Mouse (Mus musculus) cerebellum, adult 2 months (tissue): ENCODE measurements around the gene Lactb. TPM values are rescaled to one million over a fixed set of nuclear protein-coding genes. Genes with fewer than 3 reads are reported as not detected.
A peak's percentile ranks its signal among the peaks of the same experiment; 100 is the strongest.
"Not testable (repeated sequence)": the region's sequence is repeated elsewhere in the genome, so short reads cannot be mapped to it uniquely, and the experiment has no call there.

Experiments used
- DNase-seq, 2 experiments: peaks; one replicate each; pipeline ENCODE4 v3.0.0; 2021
- H3K27ac ChIP-seq: fragments of 200-500 bp; 2 replicates; pipeline ENCODE4 v1.5.1; 2012; ENCODE audit warnings: low read length, control low read depth, inconsistent platforms; ENCODE audit not compliant: insufficient read depth
- H3K27me3 ChIP-seq: fragments of 200-500 bp; 2 replicates; pipeline ENCODE4 v1.6.1; 2012; ENCODE audit warnings: inconsistent platforms, mild to moderate bottlenecking, low read length, moderate library complexity; ENCODE audit not compliant: control insufficient read depth, insufficient read depth
- H3K4me1 ChIP-seq: fragments of 200-500 bp; 2 replicates; pipeline ENCODE4 v1.6.1; 2011; ENCODE audit warnings: low read length; ENCODE audit not compliant: control insufficient read depth, insufficient read depth
- H3K4me3 ChIP-seq: fragments of 200-500 bp; replicated peaks from 2 replicates; pipeline ENCODE3; 2011; ENCODE audit warnings: mild to moderate bottlenecking, low read depth, low read length, control low read depth; ENCODE audit not compliant: insufficient read depth
- CTCF ChIP-seq: fragments of 200-500 bp; IDR thresholded peaks from 2 replicates; pipeline ENCODE4 v1.5.1; 2011; ENCODE audit warnings: low read depth, mild to moderate bottlenecking, control low read depth, low read length, moderate library complexity, borderline replicate concordance; ENCODE audit not compliant: insufficient read depth
- POLR2A ChIP-seq: fragments of 200-500 bp; IDR thresholded peaks from 2 replicates; pipeline ENCODE4 v1.6.1; 2011; ENCODE audit warnings: low read length, control low read depth, borderline replicate concordance; ENCODE audit not compliant: insufficient read depth
- WGBS: fragments of 180-500 bp; shearing (Covaris S2); methylation state at CpG from one replicate; pipeline ENCODE4 v1.1.7; 2018; 5-methylcytosine and 5-hydroxymethylcytosine counted together
- polyA plus RNA-seq: library from polyadenylated mRNA; depleted of rRNA; stranded (reverse); fragments of >200 nt; gene quantifications from 2 replicates; pipeline ENCODE4 v1.2.3, GENCODE M21; 2012

Gene Lactb
- polyA plus RNA-seq, 1 experiment = 13.2 TPM

DNA sequence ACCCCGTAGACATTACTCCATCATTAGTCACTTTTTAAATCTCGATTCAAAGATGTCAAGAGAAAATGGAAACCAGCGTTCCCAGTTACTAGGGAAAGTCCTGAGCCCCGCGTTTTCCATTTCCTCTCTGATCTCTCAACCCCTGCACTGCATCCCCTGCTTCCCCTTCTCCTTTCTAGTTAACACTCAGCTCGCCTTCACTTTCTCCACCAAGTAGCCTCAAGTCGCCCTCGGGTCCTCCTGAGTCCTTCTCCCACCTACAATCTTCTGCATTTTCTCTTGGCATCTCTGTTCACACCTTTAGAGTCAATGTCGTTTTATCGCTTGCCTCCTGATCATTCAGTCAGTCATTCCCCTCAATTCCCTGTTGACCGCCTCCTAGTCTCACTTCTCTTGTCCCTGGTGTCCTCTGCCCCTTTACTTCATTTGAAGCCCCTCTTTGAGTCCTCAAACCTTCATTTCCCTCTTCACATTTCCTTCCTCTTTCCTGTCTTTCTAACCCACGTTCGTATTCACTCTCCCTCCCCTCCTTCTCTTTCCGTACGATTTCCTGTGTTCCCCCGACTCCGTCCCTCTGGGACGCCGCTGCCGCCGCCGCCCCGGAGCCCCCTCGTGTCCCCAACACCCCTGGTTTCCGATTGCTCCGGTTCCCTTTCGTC is 56.5 kb downstream of the Lactb start:
- 4% methylated on average over 27 of the region's 27 CpGs for WGBS

DNA sequence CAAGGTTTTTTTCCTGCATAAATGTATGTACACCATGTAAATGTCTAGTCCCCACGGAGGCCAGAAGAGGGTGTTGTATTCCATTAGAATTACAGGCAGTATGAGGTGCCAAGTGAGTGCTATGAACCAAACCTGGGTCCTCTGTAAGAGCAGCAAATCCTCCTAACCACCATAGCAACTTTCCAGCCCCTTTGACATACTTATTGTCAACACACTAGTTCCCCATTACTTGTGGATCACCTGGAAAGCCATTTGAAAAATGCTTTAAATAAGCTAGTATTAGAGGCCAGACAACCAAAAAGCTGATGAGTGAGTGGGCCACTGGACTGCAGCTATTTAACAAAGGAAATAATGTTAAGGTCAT is 57.4 kb downstream of the Lactb start:
- Histone ChIP-seq H3K4me3 (no peak overlapping the region), H3K27ac (no peak overlapping the region), H3K4me1 (no peaks in the 10 kb centered on the region), H3K27me3 (no peaks in the 10 kb centered on the region)
- DNase-seq = no peak
- 67% methylated on average over 1 of the region's 1 CpGs for WGBS
- TF ChIP-seq CTCF (no peak), POLR2A (no peak)

More for the DNA sequence above, 56.5 kb downstream of the Lactb start:
- no peaks in the 10 kb centered on the region for H3K4me1 ChIP-seq
- DNase-seq = no peak
- peak overlapping the region; percentile 71 for H3K4me3 ChIP-seq
- no peaks in the 10 kb centered on the region for H3K27me3 ChIP-seq
- H3K27ac ChIP-seq = no peak overlapping the region
- TF ChIP-seq POLR2A = no peak
- no peak for TF ChIP-seq CTCF

DNA sequence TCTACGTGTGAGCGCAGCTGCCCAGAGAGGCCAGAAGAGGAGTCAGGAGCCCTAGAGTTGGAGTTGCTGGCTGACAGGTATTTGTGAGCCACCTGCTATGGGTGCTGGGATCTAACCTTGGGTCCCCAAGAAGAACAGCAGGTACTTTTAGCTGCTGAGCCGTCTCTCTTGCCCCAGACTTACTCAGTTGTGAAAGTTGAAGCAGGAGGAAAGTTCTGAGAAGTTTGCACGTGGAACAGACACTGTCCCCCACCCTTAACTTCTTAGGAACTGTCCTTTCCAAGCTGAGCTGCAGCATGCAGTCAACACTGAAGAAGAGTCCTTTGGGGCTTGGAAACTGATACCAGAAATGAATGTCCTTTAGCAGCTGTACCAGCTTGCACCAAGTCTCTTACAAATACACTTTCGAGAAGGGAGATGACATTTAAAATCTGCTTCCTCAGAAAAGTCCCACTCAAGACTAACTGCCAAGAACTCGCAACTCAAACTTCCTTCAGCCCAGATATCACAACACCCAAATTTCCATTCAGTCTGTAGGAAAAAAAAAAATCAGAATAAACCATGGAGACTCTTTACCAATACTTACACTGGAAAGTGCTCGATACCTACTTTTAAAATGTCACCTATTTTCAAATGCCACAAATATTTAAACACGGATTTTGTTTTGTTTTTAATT is 57.9 kb downstream of the Lactb start:
- TF ChIP-seq CTCF (no peak), POLR2A (no peak)
- Histone ChIP-seq H3K27ac (no peak overlapping the region), H3K4me1 (no peaks in the 10 kb centered on the region), H3K27me3 (no peaks in the 10 kb centered on the region), H3K4me3 (no peak overlapping the region)
- DNase-seq = no peak
- WGBS = 92% methylated on average over 8 of the region's 8 CpGs

DNA sequence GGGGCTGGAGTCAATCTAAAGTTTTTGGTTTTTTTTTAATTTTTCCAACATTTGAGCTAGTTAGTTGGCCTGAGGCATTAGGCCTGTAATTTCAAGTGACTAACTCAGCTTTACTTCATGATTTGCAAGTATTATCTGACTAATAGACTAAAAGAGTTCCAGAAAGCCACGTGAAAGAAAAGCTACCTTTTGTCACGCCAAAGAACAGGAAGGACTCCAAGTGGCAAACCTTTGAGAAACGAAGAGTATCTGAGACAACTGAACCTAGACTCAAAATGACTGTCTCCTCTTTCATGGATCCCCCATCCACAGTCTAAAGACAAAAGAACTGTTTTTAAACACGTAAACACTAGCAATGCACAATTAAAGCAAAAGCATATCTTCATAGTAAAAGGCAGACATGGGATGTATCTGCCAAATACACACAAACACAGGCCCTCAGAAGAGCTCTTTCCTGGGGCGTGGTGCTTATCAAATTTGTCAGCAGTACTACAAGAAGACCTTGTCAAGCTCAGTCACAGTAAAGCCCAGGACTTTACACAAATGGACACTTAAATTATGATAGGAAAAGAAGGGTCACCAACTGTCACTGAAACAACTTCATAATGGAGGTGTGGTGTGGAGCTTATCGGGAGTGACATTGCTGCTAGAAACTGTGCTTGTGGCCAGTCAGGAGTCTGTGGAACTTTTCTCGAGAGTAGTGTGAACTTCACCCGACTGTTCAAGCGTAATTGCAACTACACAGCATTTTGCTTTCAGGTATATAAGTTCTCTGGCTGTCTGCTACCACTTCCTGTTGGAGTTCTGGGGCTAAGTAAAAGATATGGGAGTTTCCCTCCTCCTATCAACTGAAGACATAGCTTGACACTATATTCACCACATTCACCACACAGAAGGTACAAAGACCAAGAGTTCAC is 59.2 kb downstream of the Lactb start:
- H3K4me1 ChIP-seq = no peaks in the 10 kb centered on the region
- H3K27ac ChIP-seq = no peak overlapping the region
- H3K27me3 ChIP-seq = no peaks in the 10 kb centered on the region
- TF ChIP-seq POLR2A (no peak), CTCF (no peak)
- WGBS = 88% methylated on average over 9 of the region's 9 CpGs
- no peak for DNase-seq
- no peak overlapping the region for H3K4me3 ChIP-seq

DNA sequence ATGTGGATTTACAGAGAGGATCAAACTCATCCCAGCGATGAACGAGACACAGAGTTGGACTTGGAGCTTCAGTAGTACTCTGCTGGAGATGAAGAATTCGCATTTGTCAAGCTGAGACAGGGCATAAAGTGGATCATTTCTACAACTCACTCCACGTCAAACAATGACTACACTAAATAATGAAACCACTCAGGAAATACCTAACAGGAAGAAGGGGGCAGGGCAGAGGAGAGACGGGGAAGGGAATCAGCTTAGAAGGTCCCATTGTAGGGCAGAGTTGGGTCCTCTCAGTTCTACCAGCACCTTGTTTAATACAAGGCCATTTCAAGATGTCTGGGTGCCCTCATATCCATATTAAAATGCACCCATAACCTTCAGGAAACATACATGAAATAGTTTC is 59.9 kb downstream of the Lactb start:
- TF ChIP-seq POLR2A (no peak), CTCF (no peak)
- Histone ChIP-seq H3K27me3 (no peaks in the 10 kb centered on the region), H3K27ac (no peak overlapping the region), H3K4me1 (no peaks in the 10 kb centered on the region), H3K4me3 (no peak overlapping the region)
- 89% methylated on average over 5 of the region's 5 CpGs for WGBS
- DNase-seq = no peak

DNA sequence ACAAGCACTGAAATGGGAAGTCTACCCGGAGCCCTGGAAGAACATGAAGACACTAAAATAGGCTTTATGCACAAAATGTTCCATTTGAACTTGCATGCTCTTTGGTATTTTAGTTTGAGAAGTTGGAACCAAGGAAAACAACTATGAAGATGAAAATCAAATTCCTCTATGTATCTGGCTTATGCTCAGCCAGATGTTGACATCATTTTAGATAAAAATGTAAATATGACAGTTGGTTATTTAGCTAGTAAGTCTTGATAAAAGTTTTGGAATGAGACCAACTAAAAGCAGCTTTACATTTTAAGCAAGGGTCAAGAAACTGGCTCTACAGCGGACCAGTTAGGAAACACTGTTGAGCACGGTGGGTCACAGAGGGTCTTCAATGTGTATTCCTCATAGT is 60.7 kb downstream of the Lactb start:
- WGBS = 94% methylated on average over 3 of the region's 3 CpGs
- Histone ChIP-seq H3K27me3 (no peaks in the 10 kb centered on the region), H3K4me1 (no peaks in the 10 kb centered on the region), H3K27ac (no peak overlapping the region), H3K4me3 (no peak overlapping the region)
- DNase-seq = no peak
- TF ChIP-seq CTCF (no peak), POLR2A (no peak)

DNA sequence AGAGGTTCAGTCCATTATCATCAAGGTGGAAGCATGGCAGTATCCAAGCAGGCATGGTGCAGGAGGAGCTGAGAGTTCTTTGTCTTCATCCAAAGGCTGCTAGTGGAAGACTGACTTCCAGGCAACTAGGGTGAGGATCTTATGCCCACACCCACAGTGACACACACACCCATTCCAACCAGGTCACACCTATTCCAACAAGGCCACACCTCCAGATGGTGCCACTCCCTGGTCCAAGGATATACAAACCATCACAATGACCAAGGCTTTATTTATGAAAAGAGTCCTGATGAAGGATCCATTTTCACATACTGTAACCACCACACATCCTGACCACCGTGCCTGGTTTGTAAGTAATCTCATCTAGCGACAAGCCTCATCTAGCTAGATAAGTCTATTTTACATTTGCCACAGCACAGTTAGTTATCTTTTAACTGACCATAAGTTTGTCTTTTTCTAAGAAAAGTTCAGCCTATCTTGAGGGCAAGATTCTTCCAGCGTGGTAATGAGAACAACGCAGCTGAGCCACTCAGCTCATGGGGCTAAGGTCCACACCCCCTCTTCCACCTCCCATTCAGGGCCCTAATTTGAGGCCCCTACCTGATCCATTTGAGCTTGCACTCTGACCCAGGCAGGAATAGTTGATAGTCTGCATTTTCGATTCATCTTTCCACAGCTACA is 61.9 kb downstream of the Lactb start:
- H3K27me3 ChIP-seq, H3K4me1 ChIP-seq, H3K4me3 ChIP-seq, DNase-seq, H3K27ac ChIP-seq: not testable (repeated sequence)
- 97% methylated on average over 5 of the region's 5 CpGs for WGBS
